In the genomic region with DNA sequence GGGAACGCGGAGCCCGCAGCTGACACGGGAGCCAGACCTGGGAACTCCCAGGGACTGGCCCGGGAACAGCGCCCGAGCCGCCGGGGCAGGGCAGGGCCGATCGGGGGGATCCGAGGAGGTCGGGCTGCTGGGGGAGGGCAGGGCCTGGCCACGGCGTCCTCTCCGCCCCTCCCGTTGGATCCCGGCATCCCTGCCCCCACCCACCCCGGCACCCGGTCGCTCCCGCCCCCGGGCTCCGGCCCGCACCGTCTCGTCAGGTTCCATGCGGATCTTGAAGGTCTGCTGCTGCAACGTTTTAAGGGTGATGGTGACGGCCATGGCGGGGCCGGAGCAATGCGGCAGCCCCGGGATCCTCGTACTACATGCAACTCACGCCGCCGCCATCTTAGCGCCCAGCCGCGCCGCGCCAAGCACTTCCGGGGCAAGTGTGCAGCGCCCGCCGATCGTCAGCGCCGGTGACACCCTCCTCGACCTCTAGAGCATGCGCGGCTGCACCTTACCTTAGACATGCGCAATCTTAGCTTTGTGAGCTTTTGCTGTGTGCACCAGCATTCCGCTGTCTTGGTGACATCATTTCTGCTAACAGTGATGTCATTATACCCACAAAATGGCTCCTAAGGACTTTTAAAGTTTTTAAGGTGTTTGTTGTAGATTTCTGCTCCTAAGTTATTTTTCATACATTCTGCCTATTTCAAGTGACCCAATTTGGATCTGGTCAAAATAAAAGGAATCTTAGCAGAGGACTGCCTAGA, we compare ENCODE assay signal across 8 mouse cellular contexts. TPM values are rescaled to one million over a fixed set of nuclear protein-coding genes. Genes with fewer than 3 reads are reported as not detected.
DNase-seq lines count a peak whose midpoint lies in the region; ATAC-seq lines count a peak whose summit lies in the region.

A gene (minus strand): TSS at position 418 of the 752 bp plus-strand sequence.

- H3K4me1 ChIP-seq in hindbrain, embryonic 15.5 days (replicated peaks): peaks cover 45% of the 10 kb centered on the region

- H3K4me3 ChIP-seq in hindbrain, embryonic 15.5 days: peak within 1 kb of the TSS; percentile 89

- H3K27ac ChIP-seq in hindbrain, embryonic 15.5 days (replicated peaks): peak within 1 kb of the TSS; percentile 89

- peak; percentile 95 for ATAC-seq in hindbrain, embryonic 15.5 days (ENCODE audit: low FRiP score, low read depth)

- peak within 1 kb of the TSS; percentile 74 for H3K4me2 ChIP-seq in hindbrain, embryonic 15.5 days

- H3K9ac ChIP-seq in hindbrain, embryonic 15.5 days: peak within 1 kb of the TSS; percentile 91

- peaks cover 70% of the 10 kb centered on the region for H3K36me3 ChIP-seq in hindbrain, embryonic 15.5 days

- H3K27me3 ChIP-seq in hindbrain, embryonic 15.5 days: no peaks in the 10 kb centered on the region

- DNase-seq in T-cell, adult 2 months (ENCODE audit: low spot score): peak; percentile 96
- DNase-seq in cerebellum, postnatal 36 days: peak; percentile 91
- DNase-seq in frontal cortex, postnatal 36 days (ENCODE audit: low spot score in 2 of 2): peak; percentile 92
- DNase-seq in left cerebral cortex, adult 11 months (ENCODE audit: low spot score): peak; percentile 88
- peak; percentile 92 to 95 for DNase-seq in lung, postnatal 4 days
- DNase-seq in retina, postnatal 7 days (ENCODE audit: low read depth, low spot score): peak; percentile 92
- peak; percentile 86 for DNase-seq in urinary bladder, adult 2 months (ENCODE audit: low spot score)

- H3K9me3 ChIP-seq in hindbrain, embryonic 15.5 days: no peaks in the 10 kb centered on the region

- under 1% methylated on average over 55 of the region's 55 CpGs for WGBS in hindbrain, embryonic 15.5 days

RNA-seq across cellular contexts. Expression of the gene that starts here (rescaled TPM):
- 79.1 and 85.9 TPM in 2 replicates for polyA plus RNA-seq in hindbrain, embryonic 15.5 days (2015; fragmentation: Nextera tagmentation; extraction: Ambion mirVana)
- polyA plus RNA-seq in urinary bladder, adult 2 months (2012; rRNA removed): 63.3 and 69.9 TPM in 2 replicates

Comparison
In these comparisons a context has a peak if more than half of its experiments do, and no peak if none do; other contexts are left out.
1. Peak in every context shown above with its lines: DNase-seq, ATAC-seq, H3K4me3 ChIP-seq and H3K27ac ChIP-seq.